Mouse (Mus musculus): ENCODE results near the gene 2010111I01Rik.
"Not testable (repeated sequence)": the region's sequence is repeated elsewhere in the genome, so short reads cannot be mapped to it uniquely, and the experiment has no call there.

The 2010111I01Rik gene

DNA sequence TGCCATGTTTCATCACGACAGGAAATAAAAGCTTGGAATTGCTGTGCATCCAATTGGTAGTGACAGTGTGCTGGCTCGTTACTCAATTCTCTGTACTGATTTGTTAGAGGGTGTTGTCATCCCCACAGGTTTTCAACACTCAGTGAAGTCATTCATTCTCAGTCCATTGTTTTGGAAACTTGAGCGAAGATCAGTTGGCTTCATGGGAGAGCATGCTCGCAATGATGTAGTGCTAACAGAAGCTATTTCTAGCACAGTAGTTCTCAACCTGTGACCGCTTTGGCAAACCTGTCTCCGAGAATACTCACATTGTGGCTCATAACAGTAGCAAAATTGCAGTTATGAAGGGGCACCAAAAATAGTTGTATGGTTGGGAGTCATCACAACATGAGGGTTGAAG is 8.7 kb upstream of the 2010111I01Rik start:
- no peak for DNase-seq (ENCODE audit: low read depth, low spot score)

DNA sequence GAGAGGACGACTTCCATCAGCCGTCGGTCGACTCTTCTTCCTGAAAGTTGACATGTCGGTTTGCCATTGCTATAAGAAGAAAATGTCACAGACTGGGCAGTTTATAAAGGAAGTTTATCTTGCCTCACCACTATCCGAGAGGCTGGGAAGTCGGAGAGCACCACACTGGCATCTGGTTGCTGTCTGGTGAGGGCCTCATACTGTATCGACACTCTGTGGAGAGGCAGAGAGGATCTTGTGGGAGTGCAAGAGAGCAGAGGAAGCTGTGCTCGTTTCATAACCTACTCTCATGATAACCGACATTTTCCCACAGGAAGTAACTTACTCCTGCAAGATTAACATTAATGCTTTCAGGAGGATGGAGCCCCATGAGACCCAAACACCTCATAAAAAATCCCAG is 7.9 kb upstream of the 2010111I01Rik start:
- no peak for DNase-seq (ENCODE audit: low read depth, low spot score)

DNA sequence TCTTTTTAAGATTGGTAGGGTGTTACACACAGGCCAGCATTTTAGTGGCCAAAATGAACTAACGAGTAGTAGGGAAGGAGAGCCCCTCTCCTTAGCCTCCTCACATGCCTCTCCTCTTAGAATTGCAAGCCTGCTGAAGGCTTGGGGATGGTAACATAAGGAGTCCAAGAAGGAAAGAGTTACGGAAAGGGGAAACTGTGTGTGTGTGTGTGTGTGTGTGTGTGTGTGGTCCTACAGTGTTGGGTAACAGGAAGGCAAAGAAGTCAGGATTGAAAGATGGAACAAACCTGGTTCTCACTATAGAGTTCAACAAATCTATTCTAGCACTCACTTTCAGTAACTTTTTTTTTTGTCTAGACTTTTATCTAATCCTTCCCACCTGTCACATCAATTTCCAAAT is 1.3 kb upstream of the 2010111I01Rik start:
- DNase-seq (ENCODE audit: low read depth, low spot score) = no peak

DNA sequence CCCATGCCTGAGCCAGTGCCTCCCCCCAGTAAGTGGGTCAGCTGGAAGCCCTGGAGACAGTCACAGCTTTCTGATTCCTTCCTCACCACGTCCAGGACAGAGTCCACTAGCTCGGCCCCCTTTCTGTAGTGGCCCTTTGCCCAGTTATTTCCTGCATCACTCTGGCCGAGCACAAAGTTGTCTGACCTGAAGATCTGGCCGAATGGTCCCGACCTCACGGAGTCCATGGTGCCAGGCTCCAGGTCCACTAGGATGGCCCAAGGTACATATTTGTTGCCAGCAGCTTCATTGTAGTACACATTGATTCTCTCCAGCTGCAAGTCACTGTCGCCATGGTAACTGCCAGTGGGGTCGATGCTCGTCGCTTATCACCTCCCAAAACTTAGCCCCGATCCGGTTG is 3.5 kb downstream of the 2010111I01Rik start:
- DNase-seq (ENCODE audit: low read depth, low spot score) = no peak

DNA sequence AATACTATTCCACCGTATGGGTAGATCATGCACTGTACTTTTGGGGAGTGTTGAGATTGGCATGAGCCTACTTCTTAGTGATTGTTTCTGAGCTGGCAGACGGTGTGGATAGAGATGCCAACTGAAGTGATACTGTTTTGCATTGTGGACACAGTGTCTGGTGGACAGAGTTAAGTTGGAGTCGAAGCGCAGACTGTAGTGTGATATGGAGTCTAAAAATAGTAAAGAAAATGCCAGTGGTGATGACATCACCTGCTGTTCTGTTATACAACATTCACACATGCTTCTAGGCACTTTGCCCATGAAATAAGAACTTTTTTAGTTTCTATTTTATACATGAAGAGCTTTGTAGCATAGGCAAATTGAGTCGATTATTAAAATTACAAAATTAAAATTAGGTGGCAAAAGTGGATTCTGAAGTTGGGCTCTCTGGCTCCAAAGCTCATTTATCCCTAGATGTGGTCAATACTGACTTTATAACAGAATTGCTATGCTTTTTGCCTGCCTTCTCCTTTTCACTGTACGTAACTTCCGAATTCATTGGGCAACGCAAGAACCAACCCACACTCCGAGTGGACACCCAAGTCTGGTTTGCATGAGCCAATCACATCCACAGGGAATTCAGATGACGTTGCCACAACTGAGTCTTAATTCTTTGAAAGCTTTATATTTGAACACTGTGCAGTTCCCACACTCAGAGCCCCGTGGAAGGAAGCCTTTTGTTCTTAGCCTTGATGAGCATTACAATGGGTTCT is 6.0 kb downstream of the 2010111I01Rik start:
- no peak for DNase-seq (ENCODE audit: low read depth, low spot score)

DNA sequence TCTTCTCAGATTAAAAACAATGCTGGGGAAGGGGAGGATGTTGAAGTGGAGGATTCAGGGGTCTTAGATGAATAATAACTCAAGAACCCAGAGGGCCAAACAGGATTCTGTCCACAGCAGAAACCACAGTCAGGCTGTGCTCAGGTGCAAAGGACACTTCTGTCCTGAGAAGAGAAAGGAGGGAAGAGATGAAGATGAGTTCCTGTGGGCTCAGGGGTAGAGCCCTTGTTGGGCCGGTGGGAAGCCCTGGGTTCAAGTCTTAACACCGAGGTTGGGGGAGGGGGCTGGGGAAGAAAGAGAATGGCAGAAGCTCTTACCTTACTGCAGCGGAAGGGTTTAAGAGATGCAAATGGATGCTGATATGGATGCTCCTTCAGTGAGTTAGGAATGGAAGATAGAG is 7.7 kb downstream of the 2010111I01Rik start:
- DNase-seq (ENCODE audit: low read depth, low spot score) = no peak

DNA sequence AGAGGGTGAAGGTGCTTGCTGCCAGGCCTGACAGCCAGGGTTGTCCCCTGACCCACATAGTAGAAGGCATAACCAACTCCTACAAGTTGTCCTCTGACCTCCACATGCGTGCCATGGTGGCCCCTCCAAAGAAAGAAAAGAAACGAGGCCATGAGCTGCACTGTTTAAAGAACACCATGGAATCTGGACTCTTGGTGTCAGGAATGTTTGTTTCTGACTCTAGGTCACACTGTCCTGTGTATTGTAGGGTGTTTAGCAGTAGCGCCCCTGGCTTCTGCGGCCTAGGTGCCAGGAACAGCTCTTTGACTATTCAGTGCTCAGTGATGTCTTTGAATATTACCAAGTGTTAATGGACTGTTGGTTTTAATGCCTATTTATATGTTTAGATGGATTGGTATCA is 8.4 kb downstream of the 2010111I01Rik start:
- DNase-seq (ENCODE audit: low read depth, low spot score) = no peak

DNA sequence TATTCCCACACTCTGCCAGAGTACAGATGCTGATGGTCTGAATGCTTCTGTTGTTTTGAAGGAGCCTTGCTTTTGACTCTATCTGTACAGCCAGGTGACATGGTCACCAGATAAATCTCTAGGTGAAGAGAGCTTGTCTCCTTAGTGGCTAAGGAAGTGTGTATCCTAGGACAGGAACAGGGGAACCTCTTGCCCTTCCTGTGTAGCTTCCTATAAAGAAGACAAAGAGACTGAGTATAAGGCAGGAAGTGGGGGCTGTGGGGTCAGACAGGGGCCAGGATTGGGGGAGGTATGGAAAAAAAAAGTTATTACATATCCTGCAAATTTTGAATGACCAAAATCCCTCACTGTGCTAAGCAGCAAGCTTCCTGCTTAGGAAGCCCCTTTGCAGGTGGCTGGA is 13.4 kb downstream of the 2010111I01Rik start:
- no peak for DNase-seq (ENCODE audit: low read depth, low spot score)

DNA sequence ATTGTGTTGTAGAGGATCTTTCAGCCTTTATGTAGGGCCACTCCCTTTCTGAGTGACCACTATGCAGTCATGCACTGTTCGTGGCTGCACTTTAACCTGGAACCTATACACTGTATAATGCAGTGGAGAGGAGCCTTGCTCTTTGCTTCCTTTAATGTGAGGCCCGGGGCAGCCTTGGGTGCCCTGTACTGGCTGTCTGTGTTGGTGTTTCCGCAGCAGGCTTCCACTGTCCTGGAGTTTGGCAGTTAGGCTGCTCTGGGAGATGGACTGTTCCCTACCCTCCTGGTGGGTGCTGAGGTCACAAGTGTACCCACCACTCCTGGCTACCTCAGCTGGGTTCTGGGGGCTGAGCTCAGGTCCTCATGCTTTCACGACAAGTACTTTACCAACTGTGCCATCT is 14.1 kb downstream of the 2010111I01Rik start:
- no peak for DNase-seq (ENCODE audit: low read depth, low spot score)

DNA sequence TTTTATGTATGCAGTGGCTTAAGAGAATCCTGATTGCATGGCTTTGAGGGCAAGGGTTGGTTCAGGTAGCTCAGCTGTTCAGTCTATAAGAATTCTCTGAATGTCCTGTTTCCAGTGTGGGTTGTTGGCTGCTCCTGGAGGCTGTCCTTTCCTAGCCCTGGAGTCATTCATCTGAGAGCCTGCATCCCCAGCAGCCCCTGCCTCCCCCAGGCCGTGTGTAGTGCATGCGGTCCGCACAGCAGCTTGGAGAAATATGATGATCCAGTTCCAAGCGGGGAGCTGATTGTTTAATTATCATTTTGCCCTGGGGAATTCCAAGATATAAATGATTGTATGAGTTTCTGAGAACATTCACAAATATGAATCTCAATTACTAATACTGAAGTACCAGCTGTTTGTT is 14.5 kb downstream of the 2010111I01Rik start:
- DNase-seq (ENCODE audit: low read depth, low spot score) = no peak

DNA sequence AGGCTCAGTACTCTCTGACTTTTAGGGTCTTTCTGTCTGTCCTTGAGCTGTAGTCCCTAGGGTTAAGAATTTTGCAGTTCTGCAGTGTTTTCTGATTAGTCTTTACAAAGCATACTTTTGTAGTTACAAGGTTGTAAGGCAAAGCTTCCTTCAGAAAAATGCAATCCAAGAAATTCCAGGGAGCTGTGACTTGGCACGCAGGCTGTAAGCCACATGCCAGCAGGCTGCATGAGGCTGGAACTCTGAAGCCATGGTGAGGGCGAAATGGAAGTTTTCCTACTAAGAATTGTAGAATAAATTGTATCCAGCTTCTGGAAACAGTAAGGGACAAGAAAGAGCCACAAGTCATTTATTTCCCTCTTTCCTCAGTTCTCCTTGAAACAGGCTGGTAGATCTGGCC is 15.4 kb downstream of the 2010111I01Rik start:
- DNase-seq (ENCODE audit: low read depth, low spot score) = no peak

DNA sequence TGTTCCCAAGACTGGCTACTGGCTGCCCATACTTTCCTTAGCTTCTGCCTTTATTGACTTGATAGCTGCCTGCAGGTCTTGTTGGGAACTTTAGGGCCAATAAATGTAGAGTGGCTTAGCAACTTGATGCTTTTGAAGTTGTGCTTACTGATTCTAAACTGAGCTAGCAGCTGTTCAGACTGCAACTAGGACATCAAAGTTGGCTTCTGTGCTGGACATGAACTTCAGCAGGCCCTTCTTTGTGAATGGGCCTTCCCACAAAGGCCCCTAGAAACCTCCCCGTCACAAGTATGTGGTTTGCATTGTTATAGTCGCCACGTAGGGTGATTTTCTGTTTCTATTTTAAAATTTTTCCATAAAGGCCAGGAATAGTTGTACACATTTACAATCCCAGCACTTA is 19.8 kb downstream of the 2010111I01Rik start:
- no peak for DNase-seq (ENCODE audit: low read depth, low spot score)

DNA sequence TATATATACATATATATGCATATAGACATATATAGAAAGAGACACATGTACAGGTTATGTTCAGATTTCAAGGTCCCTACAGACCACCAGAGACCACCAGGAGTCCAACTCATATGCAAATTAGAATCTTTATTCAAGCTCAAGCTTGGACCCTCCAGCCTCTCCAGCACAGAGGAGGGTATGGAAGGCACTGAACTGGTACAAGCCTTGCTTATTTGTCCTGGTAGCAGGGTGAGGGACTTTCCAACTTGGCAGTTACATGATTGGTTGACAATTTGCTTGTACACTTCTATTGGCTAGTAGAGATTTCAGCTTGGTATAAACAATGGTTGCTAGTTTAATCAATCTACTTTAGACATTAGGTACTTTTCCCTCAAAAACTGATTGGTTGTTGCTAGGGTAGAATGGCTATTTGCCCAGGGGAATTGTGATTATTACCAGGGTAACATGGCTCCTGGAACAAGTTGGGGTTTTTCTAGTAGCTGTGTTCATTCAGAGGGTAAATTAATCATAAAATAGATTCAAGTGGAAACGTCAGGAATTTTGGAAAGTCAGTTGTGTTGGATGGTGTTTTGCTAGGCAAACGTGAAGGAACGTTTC is 25.3 kb downstream of the 2010111I01Rik start:
- DNase-seq (ENCODE audit: low read depth, low spot score) = no peak

DNA sequence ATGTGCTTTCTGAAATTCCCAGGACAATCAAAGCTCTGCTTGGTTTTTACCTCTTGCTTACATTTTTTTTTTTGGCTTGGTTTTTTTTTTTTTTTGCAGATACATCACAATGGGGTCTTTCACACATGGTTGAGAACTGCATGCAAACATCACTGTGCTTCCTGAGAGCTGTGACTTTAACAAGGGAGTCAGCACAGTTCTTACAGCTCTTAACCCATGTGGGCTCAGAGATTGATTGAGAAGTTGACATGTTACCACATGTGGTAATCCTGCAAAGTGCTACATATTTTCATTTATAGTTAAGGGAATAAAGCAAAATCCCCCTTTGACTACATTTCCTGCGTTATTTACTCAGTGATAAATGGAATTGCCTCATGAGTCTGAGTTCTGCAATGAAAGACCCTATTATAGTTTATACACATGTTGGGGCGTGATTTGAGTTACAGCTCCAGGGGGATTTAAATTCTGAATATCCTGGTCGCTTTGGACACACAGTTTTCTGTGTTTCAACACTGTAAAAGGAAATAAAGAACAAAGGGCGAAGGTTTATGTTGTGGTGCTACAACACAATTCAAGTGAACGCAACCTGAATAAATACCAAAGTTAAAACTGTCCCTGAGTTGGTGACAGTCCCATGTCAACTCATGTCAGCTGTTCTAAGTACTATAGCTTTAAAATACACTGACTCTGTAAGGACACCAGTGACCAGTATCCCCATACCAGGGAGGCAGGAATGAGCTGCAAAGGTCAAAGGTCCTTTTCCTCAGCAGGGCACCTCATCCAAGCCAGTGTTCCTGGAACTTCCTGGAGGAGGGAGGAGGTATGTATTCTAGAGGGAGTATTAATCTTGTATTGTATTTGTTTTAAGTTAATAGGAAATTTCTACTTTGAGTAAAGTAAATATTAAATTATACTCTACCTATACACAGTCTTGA is 29.1 kb downstream of the 2010111I01Rik start:
- DNase-seq (ENCODE audit: low read depth, low spot score) = no peak

DNA sequence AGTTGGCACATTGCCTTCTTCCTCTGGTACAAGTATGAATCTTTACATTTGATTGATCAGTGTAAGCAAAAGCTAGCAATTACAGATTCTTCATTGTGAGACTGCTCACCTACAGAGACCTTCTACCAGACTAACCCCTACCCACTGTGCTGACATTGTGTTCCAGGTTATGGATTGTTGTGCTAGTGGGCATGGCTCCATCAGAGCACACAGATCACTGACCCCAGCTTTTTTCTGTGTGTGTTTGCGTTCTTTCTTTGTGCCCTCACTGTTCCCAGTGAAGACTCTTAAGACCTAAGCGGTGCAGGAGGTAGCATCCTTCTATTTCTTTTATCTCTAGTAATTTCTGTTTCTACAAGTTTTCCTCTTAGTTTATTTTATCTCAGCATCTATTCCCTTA is 32.1 kb downstream of the 2010111I01Rik start:
- DNase-seq (ENCODE audit: low read depth, low spot score) = no peak

DNA sequence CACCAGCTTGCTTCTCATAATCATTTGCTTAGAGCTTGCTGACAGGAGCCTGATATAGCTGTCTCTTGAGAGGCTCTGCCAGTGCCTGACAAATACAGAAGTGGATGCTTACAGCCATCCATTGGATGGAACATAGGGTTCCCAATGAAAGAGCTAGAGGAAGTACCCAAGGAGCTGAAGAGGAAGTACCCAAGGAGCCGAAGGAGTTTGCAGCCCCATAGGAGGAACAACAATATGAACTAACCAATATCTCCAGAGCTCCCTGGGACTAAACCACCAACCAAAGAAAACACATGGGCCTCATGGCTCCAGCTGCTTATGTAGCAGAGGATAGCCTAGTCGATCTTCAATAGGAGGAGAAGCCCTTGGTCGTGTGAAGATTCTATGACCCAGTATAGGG is 42.8 kb downstream of the 2010111I01Rik start:
- DNase-seq (ENCODE audit: low read depth, low spot score) = not testable (repeated sequence)

DNA sequence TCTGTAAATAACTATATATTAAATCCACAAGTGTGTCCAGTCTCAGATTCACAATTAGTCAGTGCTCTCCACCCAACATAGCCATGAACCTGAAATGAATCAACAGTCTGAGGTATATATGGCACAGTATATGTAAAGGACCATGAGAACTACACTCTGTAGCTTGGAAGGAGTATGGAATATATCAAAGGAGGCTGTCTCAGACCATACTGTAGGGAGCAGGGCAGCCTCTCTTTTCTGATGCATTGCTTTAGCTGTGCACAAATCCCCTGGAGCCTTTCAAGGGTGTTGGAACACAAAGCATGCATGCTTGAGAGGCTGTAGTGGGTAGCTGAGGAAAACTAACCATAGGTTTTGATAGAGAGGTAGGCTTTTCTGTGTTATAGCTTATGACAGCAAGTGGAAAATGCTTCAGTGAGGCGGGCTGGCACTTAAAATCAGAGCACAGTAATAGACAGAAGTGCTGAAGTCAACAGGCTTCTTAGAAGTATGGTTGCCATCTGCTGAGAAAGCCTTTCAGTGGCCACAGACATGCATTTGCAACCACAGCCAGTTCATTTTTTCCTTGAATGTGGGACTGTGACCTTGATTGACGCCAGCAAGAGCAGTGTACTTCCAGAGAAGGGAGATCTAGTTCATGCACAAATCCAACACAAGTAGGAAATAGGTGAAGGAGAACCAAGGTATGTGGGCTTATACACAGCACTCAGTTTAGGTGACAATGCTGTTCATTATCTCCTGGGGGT is 45.8 kb downstream of the 2010111I01Rik start:
- no peak for DNase-seq (ENCODE audit: low read depth, low spot score)

DNA sequence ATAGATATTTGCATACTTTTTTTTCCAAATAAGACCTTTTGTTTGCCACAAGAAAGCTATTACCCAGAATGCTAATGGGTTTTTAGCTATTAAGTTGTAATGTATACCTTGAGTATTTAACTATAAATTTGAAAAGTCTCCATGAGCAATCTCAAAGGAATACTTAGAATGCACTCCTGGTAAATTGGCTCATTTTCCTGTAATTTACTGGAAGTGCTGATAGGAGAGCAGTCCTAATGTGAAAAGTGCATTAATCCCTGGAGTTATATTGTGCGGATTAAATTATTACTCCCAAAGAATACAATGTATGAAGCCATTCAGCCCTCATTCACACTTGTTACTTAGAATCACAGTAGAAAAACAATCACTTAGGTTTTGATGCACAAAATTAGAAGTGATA is 49.7 kb downstream of the 2010111I01Rik start:
- no peak for DNase-seq (ENCODE audit: low read depth, low spot score)

DNA sequence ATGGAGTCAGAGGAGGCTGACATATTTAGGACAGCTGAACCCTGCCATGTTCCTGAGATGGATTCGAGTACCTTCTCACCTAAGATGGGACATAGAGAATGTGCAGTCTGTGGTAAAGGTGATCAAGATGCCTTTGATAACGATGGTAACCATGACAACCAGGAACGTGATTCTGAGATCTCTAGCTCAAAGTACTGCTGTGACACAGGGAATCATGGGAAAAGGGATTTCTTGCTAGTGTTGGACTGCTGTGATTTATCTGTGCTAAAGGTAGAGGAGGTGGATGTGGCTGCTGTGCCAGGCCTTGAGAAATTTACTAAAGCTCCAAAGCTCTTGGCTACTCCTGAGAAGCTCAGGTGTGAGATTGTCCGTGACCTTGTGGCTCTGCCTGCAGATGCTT is 50.7 kb downstream of the 2010111I01Rik start:
- DNase-seq (ENCODE audit: low read depth, low spot score) = no peak

DNA sequence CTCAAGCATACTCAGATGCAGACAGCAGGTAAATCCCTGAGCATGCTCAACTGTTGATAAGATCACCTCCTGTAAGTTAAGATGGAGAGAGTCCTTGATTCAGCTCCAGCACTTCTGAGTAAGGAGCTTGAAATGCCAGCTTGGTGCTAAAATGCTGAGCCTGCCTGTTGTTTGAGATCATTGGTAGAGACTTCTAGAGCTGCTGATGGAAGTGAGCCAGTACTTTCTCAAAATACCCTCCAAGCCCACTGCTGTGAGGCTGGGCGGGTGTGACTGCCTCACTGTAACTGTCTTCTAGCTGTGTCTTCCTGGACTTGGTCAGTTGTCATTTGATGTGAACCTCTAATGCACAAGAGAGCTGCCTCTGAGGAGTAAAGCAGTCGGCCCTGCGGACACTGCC is 51.4 kb downstream of the 2010111I01Rik start:
- no peak for DNase-seq (ENCODE audit: low read depth, low spot score)

DNA sequence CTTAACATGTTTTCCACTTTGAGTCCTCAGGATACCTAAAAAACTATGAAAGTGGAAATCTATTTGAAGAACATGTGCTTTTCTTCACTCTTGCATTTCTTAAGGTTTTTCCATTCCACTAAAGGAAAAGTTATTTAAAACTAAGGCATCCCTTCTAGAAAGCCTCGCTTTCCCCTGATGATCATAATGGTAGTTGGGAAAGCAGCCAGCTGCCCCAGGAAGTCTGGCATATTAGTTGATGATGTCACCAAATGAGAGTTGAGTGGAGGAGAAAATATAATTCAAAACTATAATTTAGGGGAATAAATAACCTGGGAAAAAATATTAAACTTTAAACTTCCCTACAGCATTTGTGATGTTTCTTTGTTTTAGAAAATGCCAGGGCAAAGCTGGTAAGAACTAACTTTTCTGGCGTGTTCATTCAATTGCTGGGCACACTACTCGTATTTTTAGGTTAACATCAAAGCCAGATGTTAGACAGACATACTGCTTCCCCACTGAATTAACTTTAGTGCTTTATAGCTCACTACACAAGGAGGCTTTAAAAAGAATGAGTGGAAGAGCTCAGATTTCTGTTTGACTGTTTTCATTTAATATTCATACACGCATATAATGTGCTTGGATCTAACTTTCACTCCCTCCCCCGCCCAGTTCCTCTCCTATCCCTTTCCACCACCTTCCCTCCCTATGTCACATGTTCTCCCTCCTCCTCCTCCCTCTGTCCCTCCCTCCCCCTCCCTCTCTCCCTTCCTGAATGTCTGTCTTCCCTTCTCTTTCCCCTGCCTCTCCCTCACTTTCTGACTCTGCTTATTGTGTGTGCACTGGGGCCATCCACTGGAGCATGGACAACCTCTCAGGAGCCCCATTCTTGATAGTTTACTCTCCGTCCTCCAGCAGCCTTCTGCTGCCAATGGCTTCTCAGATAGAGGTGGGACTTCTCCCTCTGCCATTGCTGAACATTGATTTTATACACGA is 58.8 kb downstream of the 2010111I01Rik start:
- DNase-seq (ENCODE audit: low read depth, low spot score) = no peak
